Comparison of ENCODE assay signal across 7 mouse cellular contexts in the genomic region with DNA sequence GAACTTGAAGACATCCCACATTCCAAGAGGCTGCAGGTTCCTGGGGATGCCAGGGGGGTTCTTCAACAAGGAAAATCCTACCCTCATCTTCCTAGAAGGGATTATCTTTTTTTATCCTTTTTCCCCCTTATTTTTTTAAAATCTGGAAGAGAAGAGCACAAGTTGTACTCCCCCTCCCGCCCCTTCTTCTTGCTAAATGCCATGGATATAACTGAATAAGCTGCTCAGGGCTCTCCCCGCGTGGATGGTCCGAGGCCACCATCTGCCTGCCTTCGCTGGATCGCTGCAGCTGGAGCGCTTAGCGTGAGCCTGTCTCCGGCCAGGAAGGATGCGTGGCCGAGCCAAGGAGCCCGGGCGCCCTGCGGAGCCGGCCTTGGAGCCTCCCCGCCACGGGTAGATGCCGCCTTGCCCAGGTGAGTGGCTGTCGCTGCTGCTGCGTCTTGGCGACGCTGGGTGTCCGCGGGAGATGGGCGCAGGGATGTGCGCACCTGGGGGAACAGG. TPM values are rescaled to one million over a fixed set of nuclear protein-coding genes. Genes with fewer than 3 reads are reported as not detected.
DNase-seq lines count a peak whose midpoint lies in the region; ATAC-seq and TF ChIP-seq lines count a peak whose summit lies in the region.

No protein-coding gene starts in this region.

- H3K4me2 ChIP-seq in kidney, postnatal 0 days (ENCODE audit: low read length) = peak overlapping the region; percentile 90
- H3K4me2 ChIP-seq in hindbrain, embryonic 11.5 days (replicated peaks; ENCODE audit: low read depth, low read length) = peak overlapping the region; percentile 70
- peak overlapping the region; percentile 83 for H3K4me2 ChIP-seq in limb, embryonic 14.5 days (replicated peaks; ENCODE audit: low read depth, low read length, severe bottlenecking)

- ATAC-seq in kidney, postnatal 0 days (replicated peaks; ENCODE audit: low FRiP score, low read depth) = no peak
- peak; percentile 30; the same call in 1 of the 2 replicates for ATAC-seq in hindbrain, embryonic 11.5 days (ENCODE audit: low FRiP score)
- no peak for ATAC-seq in limb, embryonic 14.5 days (ENCODE audit: low FRiP score, low read depth)

- no peaks in the 10 kb centered on the region for H3K36me3 ChIP-seq in kidney, postnatal 0 days (ENCODE audit: insufficient read depth, low read length)
- H3K36me3 ChIP-seq in embryonic facial prominence, embryonic 10.5 days (replicated peaks) = no peaks in the 10 kb centered on the region
- no peaks in the 10 kb centered on the region for H3K36me3 ChIP-seq in hindbrain, embryonic 11.5 days (ENCODE audit: control insufficient read depth, insufficient read depth, low read length)
- H3K36me3 ChIP-seq in limb, embryonic 14.5 days (ENCODE audit: control insufficient read depth, insufficient read depth, low read length) = no peaks in the 10 kb centered on the region
- no peaks in the 10 kb centered on the region for H3K36me3 ChIP-seq in small intestine, adult 2 months (ENCODE audit: control insufficient read depth, insufficient read depth, low read length)

- DNase-seq in kidney, postnatal 0 days (ENCODE audit: low spot score) = peak; percentile 41
- no peak for DNase-seq in kidney, postnatal 25 days
- DNase-seq in embryonic facial prominence, embryonic 10.5 days (ENCODE audit: low spot score) = peak; percentile 51
- peak; percentile 57 for DNase-seq in hindbrain, embryonic 11.5 days (ENCODE audit: low spot score)
- no peak for DNase-seq in limb, embryonic 14.5 days (ENCODE audit: low spot score)
- no peak for DNase-seq in lung, postnatal 4 days

- peak overlapping the region; percentile 65; the same call in 1 of the 2 replicates for H3K9ac ChIP-seq in kidney, postnatal 0 days (ENCODE audit: low read depth, low read length)
- H3K9ac ChIP-seq in hindbrain, embryonic 11.5 days (ENCODE audit: low read depth, low read length) = peak overlapping the region; percentile 23
- H3K9ac ChIP-seq in limb, embryonic 14.5 days (ENCODE audit: low read depth, low read length, severe bottlenecking) = peak overlapping the region; percentile 72

- no peak overlapping the region for H3K27ac ChIP-seq in kidney, postnatal 0 days
- H3K27ac ChIP-seq in embryonic facial prominence, embryonic 10.5 days (replicated peaks) = no peak overlapping the region
- H3K27ac ChIP-seq in hindbrain, embryonic 11.5 days (ENCODE audit: low read depth, low read length) = no peak overlapping the region
- H3K27ac ChIP-seq in limb, embryonic 14.5 days (replicated peaks; ENCODE audit: low read depth, low read length) = no peak overlapping the region
- no peak overlapping the region for H3K27ac ChIP-seq in small intestine, adult 2 months (ENCODE audit: insufficient read depth, low read depth, low read length)

- H3K9me3 ChIP-seq in kidney, postnatal 0 days (replicated peaks; ENCODE audit: low read length) = no peaks in the 10 kb centered on the region
- H3K9me3 ChIP-seq in embryonic facial prominence, embryonic 10.5 days = no peaks in the 10 kb centered on the region
- H3K9me3 ChIP-seq in hindbrain, embryonic 11.5 days (ENCODE audit: control insufficient read depth, low read length) = no peaks in the 10 kb centered on the region
- H3K9me3 ChIP-seq in limb, embryonic 14.5 days (ENCODE audit: control insufficient read depth, low read length) = no peaks in the 10 kb centered on the region

- H3K4me1 ChIP-seq in kidney, postnatal 0 days (replicated peaks; ENCODE audit: insufficient read depth, low read length) = peaks cover 11% of the 10 kb centered on the region; the same call in 1 of the 2 replicates
- peaks cover 20% of the 10 kb centered on the region for H3K4me1 ChIP-seq in embryonic facial prominence, embryonic 10.5 days
- peaks cover 2% of the 10 kb centered on the region; the same call in 1 of the 2 replicates for H3K4me1 ChIP-seq in hindbrain, embryonic 11.5 days (replicated peaks; ENCODE audit: control insufficient read depth, insufficient read depth, low read length)
- 0 out of 2 replicates have a peak, but pooled peaks cover 3% of the 10 kb centered on the region for H3K4me1 ChIP-seq in limb, embryonic 14.5 days (ENCODE audit: control insufficient read depth, insufficient read depth, low read length)
- H3K4me1 ChIP-seq in small intestine, adult 2 months (ENCODE audit: control insufficient read depth, insufficient read depth, insufficient read length, low read length) = peaks cover 16% of the 10 kb centered on the region

- H3K27me3 ChIP-seq in kidney, postnatal 0 days (ENCODE audit: insufficient read depth, low read length) = peaks cover 11% of the 10 kb centered on the region; the same call in 1 of the 2 replicates
- peaks cover 49% of the 10 kb centered on the region for H3K27me3 ChIP-seq in embryonic facial prominence, embryonic 10.5 days (replicated peaks; ENCODE audit: low read depth, poor library complexity, severe bottlenecking)
- peaks cover 16% of the 10 kb centered on the region for H3K27me3 ChIP-seq in hindbrain, embryonic 11.5 days (ENCODE audit: control insufficient read depth, insufficient read depth, low read length)
- peaks cover 21% of the 10 kb centered on the region for H3K27me3 ChIP-seq in limb, embryonic 14.5 days (ENCODE audit: control insufficient read depth, insufficient read depth, low read length)
- peaks cover 6% of the 10 kb centered on the region; the same call in 1 of the 2 replicates for H3K27me3 ChIP-seq in small intestine, adult 2 months (ENCODE audit: control insufficient read depth, insufficient read depth, low read length)

- no peak for TF ChIP-seq POLR2A in limb, embryonic 14.5 days (IDR thresholded peaks at IDR 0.05; ENCODE audit: borderline replicate concordance, extremely low read depth, insufficient read depth, insufficient read length)
- TF ChIP-seq POLR2A in small intestine, adult 2 months (IDR thresholded peaks at IDR 0.05; ENCODE audit: low read depth, low read length) = no peak

- under 1% methylated on average over 26 of the region's 26 CpGs for WGBS in kidney, postnatal 0 days
- under 1% methylated on average over 26 of the region's 26 CpGs for WGBS in embryonic facial prominence, embryonic 10.5 days
- WGBS in hindbrain, embryonic 11.5 days = 1% methylated on average over 26 of the region's 26 CpGs
- under 1% methylated on average over 26 of the region's 26 CpGs for WGBS in limb, embryonic 14.5 days
- 4% methylated on average over 26 of the region's 26 CpGs for WGBS in small intestine, adult 2 months

- peak overlapping the region; percentile 44 for H3K4me3 ChIP-seq in kidney, postnatal 0 days (replicated peaks; ENCODE audit: low read depth, low read length)
- H3K4me3 ChIP-seq in embryonic facial prominence, embryonic 10.5 days = peak overlapping the region; percentile 67
- peak overlapping the region; percentile 47 for H3K4me3 ChIP-seq in hindbrain, embryonic 11.5 days (ENCODE audit: low read depth, low read length)
- peak overlapping the region; percentile 54 for H3K4me3 ChIP-seq in limb, embryonic 14.5 days (replicated peaks; ENCODE audit: low read length)
- H3K4me3 ChIP-seq in small intestine, adult 2 months (ENCODE audit: low read depth, low read length) = peak overlapping the region; percentile 65

- no peak for TF ChIP-seq CTCF in kidney, postnatal 0 days (IDR thresholded peaks at IDR 0.05; ENCODE audit: low read depth)
- no peak for TF ChIP-seq CTCF in small intestine, adult 2 months (IDR thresholded peaks at IDR 0.05; ENCODE audit: extremely low read depth, insufficient read length, insufficient replicate concordance, low read depth, low read length)

RNA-seq across cellular contexts. Expression of a gene that starts 0.3 kb away (rescaled TPM):
- polyA plus RNA-seq in kidney, postnatal 0 days (2015; fragmentation: Nextera tagmentation; extraction: Ambion mirVana) = 0.97 and 1.1 TPM in 2 replicates
- polyA plus RNA-seq in embryonic facial prominence, embryonic 10.5 days (2016; fragmentation: Nextera tagmentation; extraction: Ambion mirVana) = 0.19 and 0.33 TPM in 2 replicates
- polyA plus RNA-seq in hindbrain, embryonic 11.5 days (2014; fragmentation: Nextera tagmentation; extraction: Ambion mirVana) = 0.19 and 0.68 TPM in 2 replicates
- polyA plus RNA-seq in limb, embryonic 14.5 days (2012; rRNA removed) = 1.4 and 1.6 TPM in 2 replicates
- 0.96 and 1.4 TPM in 2 replicates for polyA plus RNA-seq in limb, embryonic 14.5 days (2014; fragmentation: Nextera tagmentation; extraction: Ambion mirVana)
- 0.10 and 0.11 TPM in 2 replicates for polyA plus RNA-seq in small intestine, adult 2 months (2012; rRNA removed)

Comparison
In these comparisons a context has a peak if more than half of its experiments do, and no peak if none do; other contexts are left out.
1. DNase-seq: peak in kidney, postnatal 0 days (single experiment), embryonic facial prominence, embryonic 10.5 days (single experiment) and hindbrain, embryonic 11.5 days (single experiment); none in kidney, postnatal 25 days (0 of 2), limb, embryonic 14.5 days (single experiment) and lung, postnatal 4 days (0 of 2).
2. Peak in every context shown above with its lines, with median percentiles within 50 percentile points of each other: H3K4me2 ChIP-seq, H3K4me3 ChIP-seq and H3K9ac ChIP-seq.